Mouse (Mus musculus): ENCODE measurements around the gene Pgm2.

DNA sequence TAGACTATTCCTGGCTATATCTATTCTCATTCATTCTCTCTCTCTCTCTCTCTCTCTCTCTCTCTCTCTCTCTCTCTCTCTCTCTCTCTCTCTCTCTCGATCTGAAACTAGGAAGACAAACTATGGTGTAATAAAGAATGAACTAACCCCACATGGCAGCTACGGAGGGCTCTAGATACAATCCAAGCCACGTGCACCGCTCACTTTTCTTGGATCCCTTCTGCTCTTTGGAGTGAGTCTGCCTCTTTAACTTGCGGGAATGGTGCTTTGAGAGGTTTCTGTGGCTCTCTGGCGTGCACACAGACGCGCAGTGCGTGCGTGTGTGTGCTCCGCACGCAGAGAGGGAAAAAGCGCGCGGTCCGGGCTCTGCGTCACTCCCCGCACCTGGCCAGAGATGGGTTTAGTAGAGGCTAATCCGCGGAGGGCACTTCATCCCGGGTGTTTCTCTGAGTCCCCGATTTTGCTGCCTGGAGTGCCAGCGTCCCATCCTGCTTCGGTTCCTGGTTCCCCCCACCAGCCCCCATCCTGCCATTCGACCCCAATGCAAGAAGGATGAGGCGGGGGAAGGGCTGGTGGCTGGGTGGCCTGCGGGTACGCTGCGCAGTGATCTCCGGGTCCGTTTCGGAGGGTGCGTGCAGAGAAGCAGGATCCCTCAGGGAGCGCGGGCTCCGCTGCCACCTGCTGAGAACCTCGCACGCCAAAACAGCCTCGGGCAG is 66.5 kb downstream of the Pgm2 start:
- TF ChIP-seq CTCF (IDR thresholded peaks at IDR 0.05) (no peak), POLR2A (IDR thresholded peaks at IDR 0.05; ENCODE audit: insufficient read depth, low read depth, low read length) (no peak), EP300 (IDR thresholded peaks at IDR 0.05; ENCODE audit: insufficient read depth, low read depth, low read length) (no peak)
